Mouse (Mus musculus) C2C12 (cell line): ENCODE data around the gene Bid.

Experiments used
- CEBPB ChIP-seq: IDR thresholded peaks from one replicate; pipeline ENCODE4 v1.6.1; 2011; ENCODE audit warnings: low read depth, mild to moderate bottlenecking, control low read depth, moderate library complexity
- CTCF ChIP-seq: IDR thresholded peaks from one replicate; pipeline ENCODE4 v1.5.1; 2011; ENCODE audit not compliant: control insufficient read depth, insufficient read depth, insufficient read length
- MAX ChIP-seq: IDR thresholded peaks from one replicate; pipeline ENCODE4 v1.6.1; 2011; ENCODE audit warnings: mild to moderate bottlenecking, control low read depth
- MYOD1 ChIP-seq: IDR thresholded peaks from one replicate; pipeline ENCODE4 v1.6.1; 2011; ENCODE audit warnings: low read depth; ENCODE audit not compliant: control insufficient read depth, insufficient read length
- MYOG ChIP-seq: IDR thresholded peaks from one replicate; pipeline ENCODE4 v1.6.1; 2011; ENCODE audit not compliant: control insufficient read depth, insufficient read length; ENCODE audit errors: extremely low read depth
- USF1 ChIP-seq: IDR thresholded peaks from one replicate; pipeline ENCODE4 v1.6.1; 2011; ENCODE audit warnings: low read depth, mild to moderate bottlenecking, control low read depth, moderate library complexity

- TF ChIP-seq CTCF, result no peak
- TF ChIP-seq USF1, result no peak
- no peak for TF ChIP-seq CEBPB
- no peak for TF ChIP-seq MAX
- TF ChIP-seq MYOD1, result no peak
- no peak for TF ChIP-seq MYOG
These were observed 43.8 kb upstream of the Bid start for GRCm38 (mm10) chr6:120960338-120961030.
